Mouse (Mus musculus) lung, adult 2 months (tissue): Measurements from ENCODE around the gene Pafah1b2. TPM values are rescaled to one million over a fixed set of nuclear protein-coding genes. Genes with fewer than 3 reads are reported as not detected.

Source experiments
- DNase-seq: peaks from one replicate; pipeline ENCODE4 v3.0.0; 2022
- H3K4me1 ChIP-seq: fragments of 200-500 bp; 2 replicates; pipeline ENCODE4 v1.6.1; 2011; ENCODE audit warnings: low read length; ENCODE audit not compliant: control insufficient read depth, insufficient read depth
- H3K4me3 ChIP-seq: fragments of 200-500 bp; replicated peaks from 2 replicates; pipeline ENCODE3; 2011; ENCODE audit warnings: low read depth, mild to moderate bottlenecking, control low read depth, low read length; ENCODE audit errors: extremely low read depth
- CTCF ChIP-seq: fragments of 200-500 bp; IDR thresholded peaks from 2 replicates; pipeline ENCODE4 v1.5.1; 2011; ENCODE audit warnings: mild to moderate bottlenecking, low read length, control low read depth; ENCODE audit not compliant: insufficient read depth
- POLR2A ChIP-seq: fragments of 200-500 bp; IDR thresholded peaks from 2 replicates; pipeline ENCODE4 v1.6.1; 2011; ENCODE audit warnings: low read depth, mild to moderate bottlenecking, control low read depth, low read length, borderline replicate concordance; ENCODE audit errors: extremely low read depth
- WGBS: fragments of 180-500 bp; shearing (Covaris S2); methylation state at CpG from one replicate; pipeline ENCODE4 v1.1.7; 2018; 5-methylcytosine and 5-hydroxymethylcytosine counted together
- polyA plus RNA-seq: library from polyadenylated mRNA; depleted of rRNA; stranded (reverse); fragments of >200 nt; gene quantifications from 2 replicates; pipeline ENCODE4 v1.2.3, GENCODE M21; 2012; rRNA removed

Pafah1b2 gene
- polyA plus RNA-seq, 1 experiment, result 22.0 TPM

GRCm38 (mm10) chr9:45917041-45917934 lies 95.2 kb downstream of the Pafah1b2 start:
- no peak for TF ChIP-seq POLR2A
- no peak for TF ChIP-seq CTCF
- Histone ChIP-seq H3K4me3 (no peak overlapping the region), H3K4me1 (peaks cover 6% of the 10 kb centered on the region; the same call in 1 of the 2 replicates)
- 49% methylated on average over 5 of the region's 5 CpGs for WGBS
- no peak for DNase-seq

- TF ChIP-seq POLR2A, result no peak
- no peak for TF ChIP-seq CTCF
- peaks cover 6% of the 10 kb centered on the region; the same call in 1 of the 2 replicates for H3K4me1 ChIP-seq
- DNase-seq, result no peak
- WGBS, result 93% methylated on average over 2 of the region's 2 CpGs
- no peak overlapping the region for H3K4me3 ChIP-seq
Measured at GRCm38 (mm10) chr9:45915659-45916058, 96.8 kb downstream of the Pafah1b2 start.

Other genes starting within 250 kb of the Pafah1b2 start
- gene Cep164, start 184.0 kb downstream of the Pafah1b2 start, polyA plus RNA-seq, result 23.1 and 23.4 TPM in 2 replicates
- 21.0 and 25.7 TPM in 2 replicates for gene Bace1, start 174.1 kb downstream of the Pafah1b2 start, polyA plus RNA-seq
- 29.0 and 33.4 TPM in 2 replicates for gene Pcsk7, start 106.2 kb downstream of the Pafah1b2 start, polyA plus RNA-seq
- 12.3 and 16.3 TPM in 2 replicates for gene Rnf214, start 105.8 kb downstream of the Pafah1b2 start, polyA plus RNA-seq
- gene Tagln, start 76.6 kb downstream of the Pafah1b2 start, polyA plus RNA-seq, result 226 and 279 TPM in 2 replicates
- gene Sidt2, start 57.4 kb downstream of the Pafah1b2 start, polyA plus RNA-seq, result 357 and 550 TPM in 2 replicates
- gene Sik3, start 130 bp upstream of the Pafah1b2 start, polyA plus RNA-seq, result 16.7 and 22.2 TPM in 2 replicates
- gene Apoa1, start 215.9 kb upstream of the Pafah1b2 start, polyA plus RNA-seq, result 2.0 and 3.2 TPM in 2 replicates
- 1.8 and 2.6 TPM in 2 replicates for gene Apoc3, start 222.9 kb upstream of the Pafah1b2 start, polyA plus RNA-seq
- 0.09 and 0.30 TPM in 2 replicates for gene Apoa4, start 228.0 kb upstream of the Pafah1b2 start, polyA plus RNA-seq